Mouse (Mus musculus) embryonic stem cell, embryonic (primary cell): Measurements from ENCODE around the gene Trip10.

Experiments used
- CTCF ChIA-PET, 4 experiments: fragments of 300-600 bp in 2 of 4; fragments of 350-600 bp in 2 of 4; sonication (Branson Sonifier 250); formaldehyde crosslinking; loops; one replicate each; lab custom pipeline; 2022; ENCODE audit warnings: inconsistent platforms in 2 of 4; lab: Charles Lee
- POLR2A ChIA-PET, 4 experiments: fragments of 300-600 bp in 2 of 4; fragments of 350-600 bp in 2 of 4; sonication (Branson Sonifier 250); formaldehyde crosslinking; loops; one replicate each; lab custom pipeline; 2022; ENCODE audit warnings: antibody characterized with exemption in 4 of 4, inconsistent platforms in 1 of 4; lab: Charles Lee

The Trip10 gene

GRCm38 (mm10) chr17:57290671-57291055 lies 41.4 kb downstream of the Trip10 start:
- CTCF ChIA-PET: interaction anchor here in 1 of 4 experiments (1.6 kb wide), 1 partner anchor 14 kb away, joined by 6 read pairs; no protein-coding TSS in a partner anchor
- POLR2A ChIA-PET: interaction anchor here in 1 of 4 experiments (0.5 to 1.2 kb wide), 2 partner anchors 9 to 27 kb away, joined by 4 to 6 read pairs; no protein-coding TSS in a partner anchor

- ChIA-PET CTCF (interaction anchor here (0.5 to 1.4 kb wide), 4 partner anchors 42 to 235 kb away, joined by 3 read pairs; no protein-coding TSS in a partner anchor), POLR2A (no interaction called here)
Observed at GRCm38 (mm10) chr17:57292302-57292701, 43.0 kb downstream of the Trip10 start.

DNA sequence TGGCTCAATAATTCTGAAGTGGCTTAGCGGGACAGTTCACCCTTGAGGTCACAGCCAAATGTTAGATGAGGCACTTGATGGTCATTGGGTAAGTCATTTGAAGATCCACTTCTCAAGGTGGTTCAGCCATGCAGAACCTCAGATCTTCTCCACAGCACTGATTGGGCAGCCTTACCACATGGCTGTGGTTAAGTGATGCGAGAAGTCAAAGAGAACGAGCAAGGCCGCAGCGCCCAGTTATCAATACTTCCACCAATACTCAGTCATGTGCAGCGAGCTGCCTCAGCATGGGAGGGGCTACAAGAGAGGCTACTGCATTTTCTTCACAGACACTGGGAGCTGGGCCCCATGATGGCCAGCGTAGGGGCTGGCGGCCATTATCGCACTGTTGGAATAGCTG lies 43.7 kb downstream of the Trip10 start:
- CTCF ChIA-PET: interaction anchor here in 3 of 4 experiments (0.6 to 1.4 kb wide), 3 partner anchors 16 to 236 kb away, joined by 3 to 4 read pairs (median 3); no protein-coding TSS in a partner anchor
- POLR2A ChIA-PET: no interaction called here

GRCm38 (mm10) chr17:57295935-57296334 lies 46.7 kb downstream of the Trip10 start:
- CTCF ChIA-PET: interaction anchor here in 1 of 4 experiments (1.4 kb wide), 1 partner anchor 19 kb away, joined by 3 read pairs; no protein-coding TSS in a partner anchor
- POLR2A ChIA-PET: interaction anchor here in 1 of 4 experiments (0.6 kb wide), 1 partner anchor 199 kb away, joined by 4 read pairs; no protein-coding TSS in a partner anchor

DNA sequence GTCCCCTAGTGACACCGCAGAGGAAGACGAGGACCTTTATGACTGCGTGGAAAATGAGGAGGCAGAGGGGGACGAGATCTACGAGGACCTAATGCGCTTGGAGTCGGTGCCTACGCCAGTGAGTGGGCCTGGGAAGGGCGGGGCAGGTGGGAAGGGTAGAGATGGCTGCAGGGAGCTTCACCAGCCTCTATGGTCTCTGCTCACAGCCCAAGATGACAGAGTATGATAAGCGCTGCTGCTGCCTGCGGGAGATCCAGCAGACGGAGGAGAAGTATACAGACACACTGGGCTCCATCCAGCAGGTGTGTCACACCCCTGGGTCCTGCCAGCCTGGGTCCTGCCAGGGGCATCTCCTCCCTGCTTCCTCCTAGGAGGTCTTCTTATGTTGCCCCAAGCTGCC lies 47.8 kb downstream of the Trip10 start:
- ChIA-PET CTCF (no interaction called here), POLR2A (no interaction called here)

GRCm38 (mm10) chr17:57305593-57305992 lies 56.3 kb downstream of the Trip10 start:
- CTCF ChIA-PET: interaction anchor here in 2 of 4 experiments (1.0 to 1.7 kb wide), 5 partner anchors 29 to 86 kb away, joined by 3 to 7 read pairs (median 6); partner anchors contain the start of gene Gpr108 (in 1 of the 2)
- POLR2A ChIA-PET: interaction anchor here in 2 of 4 experiments (1.2 to 1.4 kb wide), 2 partner anchors 42 to 472 kb away, joined by 3 to 4 read pairs; no protein-coding TSS in a partner anchor

- POLR2A ChIA-PET: no interaction called here
- CTCF ChIA-PET: interaction anchor here in 1 of 4 experiments (1.3 kb wide), 1 partner anchor 59 kb away, joined by 5 read pairs; the partner anchor contains the start of gene Gpr108
Observed at GRCm38 (mm10) chr17:57307074-57307473, 57.8 kb downstream of the Trip10 start.

- POLR2A ChIA-PET: interaction anchor here in 1 of 4 experiments (0.6 to 1.4 kb wide), 4 partner anchors 24 to 429 kb away, joined by 3 to 5 read pairs (median 4); no protein-coding TSS in a partner anchor
- CTCF ChIA-PET: interaction anchor here in 3 of 4 experiments (0.6 to 1.8 kb wide), 3 partner anchors 23 to 63 kb away, joined by 3 to 6 read pairs (median 5); partner anchors contain the start of gene Gpr108 (in 1 of the 3)
Observed at GRCm38 (mm10) chr17:57311801-57312200, 62.5 kb downstream of the Trip10 start.
